Mouse (Mus musculus): Measurements from ENCODE around the gene Lonp2.
A peak's percentile ranks its signal among the peaks of the same experiment; 100 is the strongest.

Lonp2 gene

GRCm38 (mm10) chr8:86624915-86625314 lies 1.1 kb downstream of the Lonp2 start:
- DNase-seq: peak in 1 of 2 experiments; percentile 4

GRCm38 (mm10) chr8:86630212-86630611 lies 6.4 kb downstream of the Lonp2 start:
- DNase-seq: no peak

GRCm38 (mm10) chr8:86631395-86631794 lies 7.6 kb downstream of the Lonp2 start:
- DNase-seq: no peak

GRCm38 (mm10) chr8:86637826-86638225 lies 14.0 kb downstream of the Lonp2 start:
- no peak for DNase-seq

- DNase-seq: no peak
Measured at GRCm38 (mm10) chr8:86638981-86639380, 15.1 kb downstream of the Lonp2 start.

- DNase-seq: no peak
Measured at GRCm38 (mm10) chr8:86642682-86643081, 18.8 kb downstream of the Lonp2 start.

GRCm38 (mm10) chr8:86644661-86645060 lies 20.8 kb downstream of the Lonp2 start:
- no peak for DNase-seq

- DNase-seq: no peak
Measured at GRCm38 (mm10) chr8:86647771-86648170, 23.9 kb downstream of the Lonp2 start.

- no peak for DNase-seq
Measured at GRCm38 (mm10) chr8:86651416-86651815, 27.6 kb downstream of the Lonp2 start.

- DNase-seq: no peak
Measured at GRCm38 (mm10) chr8:86652546-86652945, 28.7 kb downstream of the Lonp2 start.

GRCm38 (mm10) chr8:86654578-86654977 lies 30.7 kb downstream of the Lonp2 start:
- peak in 1 of 2 experiments; percentile 21 for DNase-seq

- DNase-seq: no peak
Measured at GRCm38 (mm10) chr8:86668750-86669149, 44.9 kb downstream of the Lonp2 start.

- no peak for DNase-seq
Measured at GRCm38 (mm10) chr8:86669259-86669658, 45.4 kb downstream of the Lonp2 start.

- no peak for DNase-seq
Measured at GRCm38 (mm10) chr8:86686629-86687028, 62.8 kb downstream of the Lonp2 start.

GRCm38 (mm10) chr8:86692107-86692506 lies 68.3 kb downstream of the Lonp2 start:
- DNase-seq: no peak

- DNase-seq: no peak
Measured at GRCm38 (mm10) chr8:86694011-86694410, 70.2 kb downstream of the Lonp2 start.

- no peak for DNase-seq
Measured at GRCm38 (mm10) chr8:86695703-86696102, 71.9 kb downstream of the Lonp2 start.

- DNase-seq: no peak
Measured at GRCm38 (mm10) chr8:86698811-86699421, 75.1 kb downstream of the Lonp2 start.

GRCm38 (mm10) chr8:86699471-86699870 lies 75.6 kb downstream of the Lonp2 start:
- DNase-seq: no peak

- no peak for DNase-seq
Measured at GRCm38 (mm10) chr8:86702453-86702852, 78.6 kb downstream of the Lonp2 start.

GRCm38 (mm10) chr8:86705317-86705716 lies 81.5 kb downstream of the Lonp2 start:
- DNase-seq: no peak

GRCm38 (mm10) chr8:86706756-86707155 lies 82.9 kb downstream of the Lonp2 start:
- DNase-seq: no peak

GRCm38 (mm10) chr8:86707873-86708272 lies 84.0 kb downstream of the Lonp2 start:
- no peak for DNase-seq

GRCm38 (mm10) chr8:86712594-86712993 lies 88.8 kb downstream of the Lonp2 start:
- DNase-seq: no peak
